Mouse (Mus musculus) neutrophil, adult 83 days (primary cell): Measurements from ENCODE around the gene Col3a1. TPM values are rescaled to one million over a fixed set of nuclear protein-coding genes. Genes with fewer than 3 reads are reported as not detected.

Source experiments
- total RNA-seq, 2 experiments: library from RNA; stranded (reverse); gene quantifications; one replicate each; pipeline ENCODE4 v1.2.4; 2023

Col3a1 gene
- total RNA-seq = 1 to 10 TPM in 1 of 2 experiments, under 1 TPM in 1; 0.42 to 1.4 TPM

DNA sequence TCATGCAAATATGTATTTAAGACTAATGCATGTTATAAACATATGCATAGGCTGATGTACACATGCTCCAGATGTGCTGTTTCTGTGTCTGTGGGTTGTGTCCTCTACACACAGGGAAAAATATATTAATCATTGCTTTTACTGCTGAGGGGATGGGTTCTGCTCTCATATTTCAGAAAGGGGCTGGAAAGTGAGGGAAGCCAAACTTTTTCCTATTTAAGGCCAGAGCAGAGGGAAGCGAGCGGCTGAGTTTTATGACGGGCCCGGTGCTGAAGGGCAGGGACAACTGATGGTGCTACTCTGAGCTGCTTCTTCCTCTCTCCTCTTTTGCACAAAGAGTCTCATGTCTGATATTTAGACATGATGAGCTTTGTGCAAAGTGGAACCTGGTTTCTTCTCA lies at the start of gene Col3a1:
TSS of gene Col3a1 (plus strand) at position 151 of the 400 bp plus-strand sequence.

Other genes with a start within 250 kb of the Col3a1 start
- gene Col5a2, start 191.7 kb downstream of the Col3a1 start, total RNA-seq = 1 to 10 TPM; 7.1 to 7.9 TPM